Mouse (Mus musculus) embryonic facial prominence, embryonic 15.5 days (tissue): ENCODE results near the gene Pofut2. TPM values are rescaled to one million over a fixed set of nuclear protein-coding genes. Genes with fewer than 3 reads are reported as not detected.
"Not testable (repeated sequence)": the region's sequence is repeated elsewhere in the genome, so short reads cannot be mapped to it uniquely, and the experiment has no call there.

Source experiments
- ATAC-seq: fragments of 200-750 bp; cut with Nextera tagmentation; 2 replicates; pipeline ENCODE4 v1.8.0; 2017; ENCODE audit warnings: low read depth, moderate TSS enrichment; ENCODE audit not compliant: insufficient number of reproducible peaks, low FRiP score, low TSS enrichment
- H3K27ac ChIP-seq: fragments of 300-500 bp; sonication (generic); replicated peaks from 2 replicates; pipeline ENCODE4 v1.5.1; 2015; ENCODE audit warnings: mild to moderate bottlenecking, inconsistent platforms
- H3K27me3 ChIP-seq: fragments of 300-500 bp; sonication (generic); 2 replicates; pipeline ENCODE4 v1.6.1; 2015; ENCODE audit warnings: inconsistent platforms
- H3K36me3 ChIP-seq: fragments of 300-500 bp; sonication (generic); 2 replicates; pipeline ENCODE4 v1.6.1; 2015; ENCODE audit warnings: mild to moderate bottlenecking, inconsistent platforms
- H3K4me1 ChIP-seq: fragments of 300-500 bp; sonication (generic); 2 replicates; pipeline ENCODE4 v1.6.1; 2015; ENCODE audit warnings: inconsistent platforms
- H3K4me2 ChIP-seq: fragments of 300-500 bp; sonication (generic); replicated peaks from 2 replicates; pipeline ENCODE4 v1.6.1; 2015; ENCODE audit warnings: mild to moderate bottlenecking, inconsistent platforms
- H3K4me3 ChIP-seq: fragments of 300-500 bp; sonication (generic); replicated peaks from 2 replicates; pipeline ENCODE4 v1.5.1; 2015; ENCODE audit warnings: mild to moderate bottlenecking, inconsistent platforms
- H3K9ac ChIP-seq: fragments of 300-500 bp; sonication (generic); 2 replicates; pipeline ENCODE4 v1.6.1; 2015; ENCODE audit warnings: inconsistent platforms
- H3K9me3 ChIP-seq: fragments of 300-500 bp; sonication (generic); replicated peaks from 2 replicates; pipeline ENCODE4 v1.6.1; 2016; ENCODE audit warnings: inconsistent platforms
- WGBS: fragments of 180-500 bp; shearing (Covaris S2); methylation state at CpG from one replicate; pipeline ENCODE4 v1.1.7; 2015; 5-methylcytosine and 5-hydroxymethylcytosine counted together
- polyA plus RNA-seq: library from polyadenylated mRNA; unstranded; fragments of >200 nt; fragmentation: Nextera tagmentation; extraction: Ambion mirVana; gene quantifications from 2 replicates; pipeline ENCODE4 v1.2.1, GENCODE M21; 2015

Pofut2 gene
- polyA plus RNA-seq, 1 experiment from 2014 or later: 162 TPM

DNA sequence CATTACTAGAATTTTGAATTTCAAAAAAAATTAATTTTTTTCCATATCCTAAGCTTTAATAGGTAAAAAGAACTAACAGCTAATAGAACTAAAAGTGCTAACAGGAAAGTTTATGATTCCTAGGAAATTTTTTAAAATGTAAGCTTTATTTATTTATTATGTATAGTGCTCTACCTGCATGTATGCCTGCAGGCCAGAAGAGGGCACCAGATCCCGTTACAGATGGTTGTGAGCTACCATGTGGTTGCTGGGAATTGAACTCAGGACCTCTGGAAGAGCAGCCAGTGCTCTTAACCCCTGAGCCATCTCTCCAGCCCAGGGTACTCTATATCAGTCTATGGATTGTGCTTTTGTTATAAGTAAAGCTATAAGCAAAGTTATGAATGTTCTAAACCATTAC lies 23.1 kb downstream of the Pofut2 start:
- H3K9ac ChIP-seq, H3K4me1 ChIP-seq, ATAC-seq, H3K27ac ChIP-seq, H3K4me3 ChIP-seq, H3K9me3 ChIP-seq, H3K4me2 ChIP-seq, H3K27me3 ChIP-seq, H3K36me3 ChIP-seq: not testable (repeated sequence)
- WGBS: 48% methylated on average over 1 of the region's 1 CpGs

DNA sequence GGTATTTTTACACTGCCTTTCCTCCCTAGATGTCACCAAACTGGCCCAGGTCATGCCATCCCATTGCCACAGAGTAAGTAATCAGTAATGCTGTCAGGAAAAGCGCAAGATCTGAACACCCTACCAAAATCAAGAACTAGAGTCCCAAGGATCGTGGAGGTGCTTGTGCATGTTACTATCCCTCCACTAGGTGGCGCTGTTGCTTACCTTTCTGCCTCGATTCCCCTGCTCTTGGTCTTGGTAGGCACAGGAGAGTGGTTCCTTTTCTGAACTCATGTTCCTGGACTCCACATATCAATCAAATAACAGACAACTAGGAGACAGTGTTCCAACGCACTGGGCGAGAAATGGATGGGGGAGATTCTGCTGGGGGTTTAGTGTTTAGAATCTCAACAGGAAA lies 23.8 kb downstream of the Pofut2 start:
- Histone ChIP-seq H3K36me3 (no peaks in the 10 kb centered on the region), H3K4me1 (no peaks in the 10 kb centered on the region), H3K27ac (no peak overlapping the region), H3K4me3 (no peak overlapping the region), H3K9me3 (no peaks in the 10 kb centered on the region), H3K9ac (no peak overlapping the region), H3K27me3 (peaks cover 7% of the 10 kb centered on the region; the same call in 1 of the 2 replicates), H3K4me2 (no peak overlapping the region)
- no peak for ATAC-seq
- WGBS: 17% methylated on average over 6 of the region's 6 CpGs

DNA sequence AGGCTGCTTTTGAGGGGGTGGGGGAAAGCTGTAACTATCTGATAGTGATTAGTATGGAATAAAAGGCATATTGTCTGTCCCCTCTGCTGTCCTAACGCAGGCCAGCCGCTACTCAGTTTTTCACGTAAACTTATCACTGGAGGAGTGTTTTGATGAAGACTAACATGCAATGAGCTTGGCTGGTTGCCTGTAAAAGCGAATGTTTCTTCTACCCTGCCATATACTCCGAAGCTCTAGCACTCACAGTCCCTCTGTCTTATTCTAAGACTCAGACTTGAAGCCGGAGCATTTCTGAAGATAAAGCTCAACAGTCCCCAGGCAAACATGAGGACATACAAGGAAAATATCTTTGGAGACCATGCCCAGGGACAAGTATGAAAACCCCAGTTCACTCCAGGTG lies 25.8 kb downstream of the Pofut2 start:
- no peak overlapping the region for H3K4me2 ChIP-seq
- H3K27me3 ChIP-seq: peaks cover 7% of the 10 kb centered on the region; the same call in 1 of the 2 replicates
- no peak overlapping the region for H3K9ac ChIP-seq
- H3K27ac ChIP-seq: no peak overlapping the region
- H3K36me3 ChIP-seq: no peaks in the 10 kb centered on the region
- no peaks in the 10 kb centered on the region for H3K9me3 ChIP-seq
- ATAC-seq: no peak
- WGBS: 49% methylated on average over 6 of the region's 6 CpGs
- no peak overlapping the region for H3K4me3 ChIP-seq
- H3K4me1 ChIP-seq: peaks cover 10% of the 10 kb centered on the region; the same call in 1 of the 2 replicates

DNA sequence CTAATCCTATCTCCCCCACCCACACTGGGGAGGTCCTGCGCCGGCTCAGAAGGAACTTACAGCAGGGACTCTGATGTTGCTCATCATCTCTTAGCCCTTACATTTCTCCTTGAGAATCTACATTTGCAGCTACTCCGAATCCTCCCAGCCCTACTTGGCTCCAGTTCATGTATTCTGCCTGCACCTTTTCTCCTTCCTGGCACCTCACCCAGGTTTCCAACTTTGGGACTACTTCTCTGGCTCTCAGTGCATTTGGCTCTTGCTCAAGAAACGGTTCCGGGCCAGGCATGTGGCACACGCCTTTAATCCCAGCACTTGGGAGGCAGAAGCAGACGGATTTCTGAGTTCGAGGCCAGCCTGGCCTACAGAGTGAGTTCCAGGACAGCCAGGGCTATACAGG lies 28.6 kb downstream of the Pofut2 start:
- 62% methylated on average over 8 of the region's 8 CpGs for WGBS
- H3K4me3 ChIP-seq: no peak overlapping the region
- no peak overlapping the region for H3K27ac ChIP-seq
- no peak overlapping the region for H3K4me2 ChIP-seq
- H3K36me3 ChIP-seq: no peaks in the 10 kb centered on the region
- no peaks in the 10 kb centered on the region for H3K27me3 ChIP-seq
- peaks cover 10% of the 10 kb centered on the region; the same call in 1 of the 2 replicates for H3K4me1 ChIP-seq
- ATAC-seq: no peak
- no peaks in the 10 kb centered on the region for H3K9me3 ChIP-seq
- no peak overlapping the region for H3K9ac ChIP-seq

DNA sequence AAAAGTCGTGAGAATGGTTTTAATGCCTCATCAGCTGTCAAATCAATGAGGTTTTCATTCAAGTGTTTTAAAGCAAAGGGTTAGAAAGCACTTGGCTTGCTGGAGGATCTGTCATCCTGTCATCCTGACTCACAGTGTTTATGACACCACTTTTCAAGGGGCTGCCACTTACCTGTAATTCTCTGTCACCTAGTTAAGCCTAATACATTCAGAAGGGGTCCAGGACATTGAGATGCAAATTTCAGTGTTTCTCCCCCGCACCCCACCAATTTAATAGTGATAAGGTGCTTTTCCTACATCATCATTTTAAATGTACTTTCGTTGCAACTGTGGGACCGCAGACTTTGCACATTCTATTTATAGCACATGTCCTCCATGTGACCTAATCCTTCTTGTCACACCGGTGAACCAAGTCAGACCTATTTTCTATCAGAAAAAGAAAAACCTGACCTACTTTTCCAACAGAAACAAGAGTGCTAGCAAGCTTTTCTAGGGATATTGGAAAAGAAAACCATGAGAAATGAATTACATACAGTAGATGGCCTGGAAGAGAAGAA lies 29.7 kb downstream of the Pofut2 start:
- Histone ChIP-seq H3K27me3 (no peaks in the 10 kb centered on the region), H3K4me2 (no peak overlapping the region; the same call in 1 of the 2 replicates), H3K9ac (no peak overlapping the region), H3K4me3 (no peak overlapping the region), H3K4me1 (peaks cover 10% of the 10 kb centered on the region; the same call in 1 of the 2 replicates), H3K27ac (no peak overlapping the region), H3K36me3 (no peaks in the 10 kb centered on the region), H3K9me3 (no peaks in the 10 kb centered on the region)
- ATAC-seq: no peak
- 28% methylated on average over 5 of the region's 5 CpGs for WGBS

DNA sequence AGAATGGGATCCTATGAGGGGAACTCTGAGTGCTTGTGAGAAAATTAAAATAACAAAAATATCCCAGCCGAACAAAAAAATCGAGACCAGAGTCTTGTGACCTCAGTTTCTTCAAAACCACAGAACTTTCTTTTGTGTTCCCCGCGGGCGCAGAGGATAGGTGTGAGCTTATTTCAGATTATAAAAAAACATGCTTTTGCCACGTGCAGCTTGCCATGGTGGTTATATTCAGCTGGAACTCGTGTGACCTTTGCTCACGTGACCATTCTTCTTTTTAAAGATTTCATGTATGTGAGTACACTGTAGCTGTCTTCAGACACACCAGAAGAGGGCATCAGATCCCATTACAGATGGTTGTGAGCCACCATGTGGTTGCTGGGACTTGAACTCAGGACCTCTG lies 30.5 kb downstream of the Pofut2 start:
- Histone ChIP-seq H3K9ac (no peak overlapping the region), H3K36me3 (no peaks in the 10 kb centered on the region), H3K27me3 (no peaks in the 10 kb centered on the region), H3K4me3 (no peak overlapping the region), H3K4me2 (no peak overlapping the region), H3K27ac (no peak overlapping the region), H3K4me1 (peaks cover 10% of the 10 kb centered on the region; the same call in 1 of the 2 replicates), H3K9me3 (no peaks in the 10 kb centered on the region)
- 68% methylated on average over 8 of the region's 8 CpGs for WGBS
- no peak for ATAC-seq

DNA sequence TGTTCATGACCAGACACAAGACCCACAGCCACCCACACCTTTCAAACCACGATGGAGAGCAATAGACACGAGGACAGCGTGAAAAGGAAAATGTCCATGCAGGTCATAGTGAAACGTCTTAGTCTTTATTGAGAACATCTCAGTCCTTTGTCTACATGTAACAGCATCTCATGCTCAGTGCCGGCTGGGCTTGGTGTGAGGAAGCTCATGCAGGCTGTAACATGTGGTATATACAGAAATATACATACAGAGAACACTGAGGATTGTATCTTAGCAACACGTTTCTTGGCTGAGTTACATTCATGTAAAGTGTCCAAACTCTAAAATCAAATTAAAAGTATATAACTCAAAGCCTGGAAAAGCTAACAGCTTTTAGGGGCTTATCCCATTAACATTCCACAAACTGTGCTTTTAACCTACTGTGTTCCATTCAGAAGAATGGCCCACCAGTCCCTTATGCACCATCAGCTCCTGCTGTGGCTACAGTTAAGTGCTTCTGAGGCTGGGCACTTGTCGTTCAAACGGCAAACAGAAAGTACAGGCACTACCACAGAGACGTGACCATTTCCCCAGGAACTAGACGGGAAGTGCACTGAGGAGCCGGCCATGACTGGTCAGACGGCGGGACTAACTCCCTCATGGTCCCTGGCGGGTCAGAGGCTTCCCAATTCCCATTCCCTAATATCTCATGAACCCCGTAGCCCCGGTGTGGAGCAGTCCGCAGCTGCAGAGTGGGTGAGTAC lies 31.8 kb downstream of the Pofut2 start:
- no peaks in the 10 kb centered on the region for H3K27me3 ChIP-seq
- 70% methylated on average over 17 of the region's 17 CpGs for WGBS
- H3K4me1 ChIP-seq: peaks cover 10% of the 10 kb centered on the region; the same call in 1 of the 2 replicates
- H3K4me2 ChIP-seq: no peak overlapping the region
- no peak overlapping the region for H3K27ac ChIP-seq
- H3K4me3 ChIP-seq: no peak overlapping the region
- H3K9ac ChIP-seq: no peak overlapping the region
- H3K36me3 ChIP-seq: no peaks in the 10 kb centered on the region
- no peaks in the 10 kb centered on the region for H3K9me3 ChIP-seq
- no peak for ATAC-seq

DNA sequence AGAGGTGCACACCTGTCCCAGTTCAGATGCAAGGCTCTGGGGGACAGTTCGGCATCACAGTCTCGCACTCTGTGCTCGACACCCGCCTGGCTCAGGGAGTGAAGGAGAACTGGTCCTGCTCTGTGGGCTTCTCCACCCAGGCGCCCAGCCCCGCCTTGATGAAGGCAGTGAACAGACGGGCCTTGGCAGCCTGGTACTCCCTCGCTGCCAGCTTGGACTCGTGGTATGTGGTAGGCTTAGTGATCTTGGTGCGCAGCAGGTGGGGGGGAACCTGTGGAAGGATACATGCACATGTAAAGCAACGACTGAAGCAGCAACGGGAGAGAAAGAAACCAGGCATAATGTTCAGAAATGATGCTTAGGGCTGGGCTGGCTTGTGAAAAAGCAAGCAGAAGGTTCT lies 35.7 kb downstream of the Pofut2 start:
- 84% methylated on average over 12 of the region's 12 CpGs for WGBS
- H3K4me1 ChIP-seq: no peaks in the 10 kb centered on the region
- H3K27me3 ChIP-seq: no peaks in the 10 kb centered on the region
- H3K9me3 ChIP-seq: no peaks in the 10 kb centered on the region
- no peak overlapping the region for H3K4me3 ChIP-seq
- H3K9ac ChIP-seq: no peak overlapping the region
- ATAC-seq: no peak
- H3K27ac ChIP-seq: no peak overlapping the region
- no peaks in the 10 kb centered on the region for H3K36me3 ChIP-seq
- H3K4me2 ChIP-seq: no peak overlapping the region

DNA sequence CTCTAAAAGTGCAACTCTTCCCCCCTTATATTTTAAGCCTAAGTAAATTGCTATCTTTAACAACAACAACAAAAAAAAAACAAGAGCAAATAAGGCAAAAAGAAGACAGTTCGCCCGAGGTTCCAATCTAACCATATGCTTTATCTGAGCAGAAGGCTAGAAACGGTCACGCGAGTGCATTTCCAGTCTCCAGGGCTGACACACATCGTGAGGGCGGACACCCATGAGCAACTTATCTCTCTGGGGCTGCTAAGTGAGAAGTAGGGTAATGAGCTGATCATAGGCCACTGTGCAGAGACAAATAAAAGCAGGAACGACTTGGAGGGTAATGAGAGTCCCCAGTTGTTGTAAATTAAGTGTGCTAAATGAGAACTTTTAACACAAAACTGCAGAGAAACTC lies 39.6 kb downstream of the Pofut2 start:
- H3K27ac ChIP-seq: no peak overlapping the region
- H3K4me3 ChIP-seq: no peak overlapping the region
- H3K27me3 ChIP-seq: no peaks in the 10 kb centered on the region
- H3K4me2 ChIP-seq: no peak overlapping the region
- H3K9me3 ChIP-seq: no peaks in the 10 kb centered on the region
- no peaks in the 10 kb centered on the region for H3K36me3 ChIP-seq
- no peaks in the 10 kb centered on the region for H3K4me1 ChIP-seq
- 85% methylated on average over 8 of the region's 8 CpGs for WGBS
- no peak overlapping the region for H3K9ac ChIP-seq
- no peak for ATAC-seq

DNA sequence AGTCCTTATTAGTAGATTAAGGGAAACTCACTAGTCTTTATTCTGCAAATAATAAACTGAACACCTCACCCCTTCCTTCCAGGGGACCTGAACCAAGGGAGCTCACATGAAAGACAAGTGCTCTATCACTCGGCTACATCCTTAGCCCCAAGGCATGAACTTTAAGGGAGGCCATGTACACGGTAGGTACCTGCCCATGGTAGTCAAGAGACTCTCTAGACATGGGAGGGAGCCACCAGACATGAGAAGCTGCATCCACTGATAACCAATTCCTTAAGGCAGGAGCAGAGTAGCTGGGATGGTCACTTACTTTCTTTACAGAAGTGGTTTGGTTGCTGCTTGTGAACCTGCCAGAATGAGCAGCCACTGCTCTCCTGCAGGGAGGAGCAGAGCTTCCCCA lies 40.2 kb downstream of the Pofut2 start:
- H3K9me3 ChIP-seq: no peaks in the 10 kb centered on the region
- no peaks in the 10 kb centered on the region for H3K36me3 ChIP-seq
- no peaks in the 10 kb centered on the region for H3K4me1 ChIP-seq
- H3K4me2 ChIP-seq: no peak overlapping the region
- H3K4me3 ChIP-seq: no peak overlapping the region
- WGBS: 51% methylated on average over 2 of the region's 2 CpGs
- H3K27ac ChIP-seq: no peak overlapping the region
- no peak for ATAC-seq
- no peaks in the 10 kb centered on the region for H3K27me3 ChIP-seq
- H3K9ac ChIP-seq: no peak overlapping the region

DNA sequence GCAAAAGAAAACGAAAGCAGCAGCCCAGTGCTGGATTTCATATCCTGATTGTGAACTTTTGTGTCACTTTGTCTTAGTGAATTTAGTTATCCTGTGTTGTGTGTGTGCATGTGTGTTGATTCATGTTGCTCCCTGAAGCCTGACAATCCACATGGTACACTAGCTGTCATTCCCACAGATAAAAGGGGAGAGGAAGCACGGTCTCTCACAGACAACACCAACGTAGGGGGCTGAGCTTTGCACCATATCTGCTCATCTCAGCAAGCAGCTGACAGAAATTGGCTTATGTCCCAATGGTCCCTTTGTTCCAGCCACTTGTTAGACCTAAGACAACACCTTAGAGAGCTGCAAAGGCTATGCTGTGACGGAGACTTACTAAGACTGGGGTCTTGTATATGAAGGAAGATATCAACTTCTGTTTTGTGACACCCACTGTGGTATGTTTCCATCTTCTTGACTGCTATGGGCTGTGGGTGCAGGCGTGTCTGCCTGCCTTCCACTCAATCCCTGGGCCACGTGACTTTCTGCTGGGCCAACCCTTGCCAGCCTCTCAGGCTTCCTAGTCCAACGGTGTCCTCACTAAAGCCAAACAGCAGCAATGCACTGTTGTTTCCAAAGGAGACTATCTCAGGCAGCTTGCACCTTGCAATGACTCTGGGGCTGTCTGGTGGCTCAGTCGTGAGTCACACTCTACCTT lies 41.4 kb downstream of the Pofut2 start:
- H3K4me1 ChIP-seq: no peaks in the 10 kb centered on the region
- no peak overlapping the region for H3K4me3 ChIP-seq
- no peak overlapping the region for H3K4me2 ChIP-seq
- no peaks in the 10 kb centered on the region for H3K9me3 ChIP-seq
- H3K36me3 ChIP-seq: no peaks in the 10 kb centered on the region
- ATAC-seq: no peak
- no peak overlapping the region for H3K27ac ChIP-seq
- 80% methylated on average over 8 of the region's 8 CpGs for WGBS
- no peak overlapping the region for H3K9ac ChIP-seq
- no peaks in the 10 kb centered on the region for H3K27me3 ChIP-seq
